Mouse (Mus musculus): ENCODE data around the gene Nell2.

Gene Nell2

DNA sequence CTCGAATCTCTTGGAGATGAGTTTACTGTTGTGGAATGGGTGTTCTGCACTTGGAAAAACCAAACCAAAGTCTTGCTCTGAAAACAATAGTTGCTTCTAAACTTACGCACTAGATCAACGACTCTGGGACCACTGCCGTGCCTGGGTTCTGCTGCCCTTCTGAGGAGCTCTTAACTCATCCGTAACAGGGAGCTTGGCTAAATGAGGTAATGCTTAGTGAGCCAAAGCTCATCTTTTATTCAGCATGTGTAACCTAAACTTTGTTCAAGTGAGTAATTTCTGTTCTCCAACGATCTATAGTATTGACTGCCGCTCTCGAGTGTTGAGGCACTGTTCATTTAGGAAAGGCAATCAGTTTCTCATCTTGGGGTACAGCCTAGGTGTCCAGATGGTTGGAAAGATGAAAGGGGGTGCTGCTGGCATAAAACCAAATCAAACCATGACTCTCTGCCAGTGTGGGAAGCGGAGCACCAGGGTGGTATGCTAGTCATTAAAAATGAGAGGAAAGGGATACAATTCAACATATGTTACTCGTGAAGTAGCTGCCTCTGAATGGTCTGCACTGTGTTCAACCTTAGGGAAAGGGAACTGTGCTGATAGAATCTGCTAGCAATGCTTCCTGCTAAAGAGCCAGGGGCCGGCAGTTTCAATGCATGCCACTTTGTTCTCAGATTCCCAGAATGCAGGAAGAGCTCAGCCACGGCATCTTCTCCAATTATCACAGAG lies 311.6 kb downstream of the Nell2 start:
- DNase-seq = no peak

GRCm38 (mm10) chr15:95210551-95210950 lies 317.8 kb downstream of the Nell2 start:
- no peak for DNase-seq

DNA sequence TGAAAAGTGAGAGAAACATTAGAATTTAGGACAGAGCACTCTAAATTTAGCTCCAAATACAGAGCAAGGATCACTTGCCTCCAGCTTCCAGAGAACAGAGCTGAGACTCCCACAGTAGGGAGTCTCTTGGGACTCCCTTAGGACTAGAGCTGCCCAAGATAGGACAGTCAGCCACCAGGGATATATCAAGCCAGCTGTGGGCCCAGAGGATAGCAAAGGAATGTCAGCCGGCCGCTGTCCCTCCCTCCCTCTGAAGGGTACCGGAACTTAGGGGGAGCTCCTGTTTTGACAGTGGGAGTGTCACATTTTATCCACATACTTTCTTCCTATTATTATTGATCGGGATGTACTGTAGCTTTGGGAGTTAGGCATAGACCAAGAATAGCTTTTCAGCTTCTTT lies 319.2 kb downstream of the Nell2 start:
- no peak for DNase-seq

- DNase-seq = no peak
Measured at GRCm38 (mm10) chr15:95193661-95194280, 334.6 kb downstream of the Nell2 start.

- no peak for DNase-seq
Measured at GRCm38 (mm10) chr15:95192951-95193350, 335.4 kb downstream of the Nell2 start.

GRCm38 (mm10) chr15:95186226-95186625 lies 342.1 kb downstream of the Nell2 start:
- DNase-seq = no peak

DNA sequence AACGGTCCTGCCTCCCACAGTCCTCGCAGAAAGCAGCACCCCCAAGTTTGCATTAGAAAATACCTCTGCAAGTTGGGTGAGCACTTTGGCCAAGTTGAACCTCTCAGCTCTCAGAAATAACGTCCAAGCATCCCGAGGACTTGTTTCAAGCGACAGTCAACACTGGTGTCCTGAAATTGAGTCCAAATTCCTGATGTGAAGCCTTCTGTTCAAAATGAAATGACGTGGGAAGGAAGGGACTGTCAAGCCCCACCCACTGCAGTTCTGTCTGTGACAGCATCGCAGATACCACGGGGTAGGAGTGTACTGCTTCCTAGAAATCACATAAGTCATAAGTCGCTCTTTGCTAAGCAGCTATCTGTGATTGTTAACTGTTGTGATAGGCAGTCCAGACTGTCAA lies 342.9 kb downstream of the Nell2 start:
- no peak for DNase-seq

DNA sequence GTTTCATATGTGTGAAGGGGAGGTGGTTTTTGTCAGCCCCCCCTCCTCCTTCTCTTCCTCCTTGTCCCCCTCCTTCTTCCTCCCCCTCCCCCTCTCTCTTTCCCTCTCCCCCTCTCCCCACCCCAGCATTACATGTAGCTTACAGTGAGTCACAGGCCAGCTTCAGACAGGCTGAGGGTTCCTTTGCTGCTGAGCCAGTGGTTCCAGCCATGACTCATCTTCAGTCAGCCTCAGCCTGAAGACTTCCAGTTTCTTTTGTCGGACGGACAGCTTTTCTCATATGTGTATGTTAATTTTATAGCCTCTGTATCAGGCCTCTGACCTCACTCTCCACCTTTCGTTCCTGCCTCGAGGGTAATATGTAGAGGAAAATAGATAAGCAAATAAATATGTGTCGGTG lies 344.9 kb downstream of the Nell2 start:
- no peak for DNase-seq

DNA sequence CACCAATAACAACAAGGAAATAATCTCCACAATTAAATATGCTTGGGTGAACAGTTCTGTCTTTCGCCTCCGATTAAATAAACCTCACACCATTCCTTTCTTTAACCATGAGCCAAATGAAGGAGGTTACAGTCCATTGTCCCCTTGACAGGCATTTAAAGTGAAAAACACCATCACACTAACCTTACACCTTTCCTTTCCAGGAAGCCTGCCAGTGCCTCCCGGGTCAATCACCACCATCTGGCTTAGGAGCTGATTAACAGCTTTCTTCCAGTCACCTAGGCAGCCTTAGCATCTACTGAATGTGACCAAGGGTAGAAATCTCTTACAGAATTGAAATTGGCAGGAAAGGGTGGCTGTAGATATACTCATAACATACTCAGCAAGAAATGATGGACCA lies 371.5 kb downstream of the Nell2 start:
- no peak for DNase-seq

DNA sequence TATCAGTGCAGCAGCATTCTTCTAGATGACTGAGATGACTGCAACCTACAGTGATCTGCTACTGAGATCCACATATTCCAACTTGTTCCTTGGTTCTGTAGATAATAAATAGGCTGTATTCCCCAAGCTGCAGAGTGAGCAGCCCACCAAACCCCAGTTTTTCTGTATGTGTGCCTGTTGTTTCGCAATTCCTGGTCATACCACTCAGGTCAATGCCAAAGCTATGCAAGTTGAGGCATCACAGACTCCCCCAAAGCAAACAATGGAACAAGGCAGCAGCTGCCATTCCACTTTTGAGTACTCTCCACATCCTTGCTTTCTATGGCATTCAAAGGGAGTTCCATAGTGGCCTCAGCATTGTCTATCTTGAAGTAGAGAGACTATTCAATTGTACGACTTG lies 383.2 kb downstream of the Nell2 start:
- no peak for DNase-seq

DNA sequence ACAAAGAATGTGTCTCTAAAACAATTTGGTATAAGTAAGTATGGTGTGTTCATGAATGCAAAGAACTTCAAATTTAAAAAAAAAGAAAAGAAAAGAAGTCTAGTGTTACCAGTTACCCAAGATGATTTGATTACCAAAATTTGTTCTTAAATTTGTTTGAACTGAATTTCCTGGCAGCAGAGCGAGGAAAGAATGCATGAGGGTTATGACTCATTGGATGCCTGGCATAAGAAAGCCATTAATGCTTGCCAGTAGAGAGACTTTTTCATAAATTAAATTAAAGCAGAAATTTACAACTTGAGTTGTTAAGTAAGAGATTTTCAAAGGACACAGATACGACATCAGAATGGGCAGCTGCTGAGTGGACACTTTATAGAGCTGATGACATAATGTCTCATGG lies 384.2 kb downstream of the Nell2 start:
- no peak for DNase-seq

- no peak for DNase-seq
Measured at GRCm38 (mm10) chr15:95138709-95139409, 389.5 kb downstream of the Nell2 start.

DNA sequence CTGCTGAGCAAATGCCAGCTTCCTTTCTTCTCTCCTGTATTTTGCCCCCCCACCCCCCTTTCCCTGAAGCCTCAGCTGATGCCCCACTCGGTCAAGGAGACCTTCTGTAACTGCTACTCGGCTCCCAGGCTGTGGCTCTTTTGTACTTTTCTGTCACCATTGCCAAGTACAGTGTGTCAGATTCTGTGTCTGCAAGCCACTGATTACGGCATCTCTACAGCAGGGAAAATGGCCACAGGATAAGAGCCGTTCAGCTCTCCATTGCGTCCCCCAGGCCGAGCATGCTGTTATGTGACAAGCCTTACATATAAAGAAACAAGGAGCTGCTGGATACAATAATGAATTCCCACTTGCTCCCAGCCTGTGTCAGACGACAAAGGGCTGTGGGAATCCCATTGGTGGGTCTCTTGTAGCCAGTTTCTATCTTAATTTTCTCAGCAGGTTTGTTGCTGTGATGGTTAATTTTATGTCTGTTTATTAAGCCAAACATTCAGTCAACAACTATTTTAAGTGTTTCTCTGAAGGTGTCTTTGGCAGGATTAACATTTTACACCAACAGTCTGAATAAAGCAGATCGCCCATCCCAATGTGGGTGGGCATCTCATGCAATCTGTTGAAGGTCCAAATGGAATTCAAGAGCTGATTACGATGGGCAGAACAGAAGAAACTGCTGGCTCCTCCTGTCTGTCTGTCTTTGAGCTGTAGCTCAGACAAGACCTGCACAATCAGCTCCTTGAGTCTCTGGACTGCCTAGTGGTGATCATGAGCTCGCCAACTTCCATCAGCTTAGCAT lies 391.1 kb downstream of the Nell2 start:
- no peak for DNase-seq

DNA sequence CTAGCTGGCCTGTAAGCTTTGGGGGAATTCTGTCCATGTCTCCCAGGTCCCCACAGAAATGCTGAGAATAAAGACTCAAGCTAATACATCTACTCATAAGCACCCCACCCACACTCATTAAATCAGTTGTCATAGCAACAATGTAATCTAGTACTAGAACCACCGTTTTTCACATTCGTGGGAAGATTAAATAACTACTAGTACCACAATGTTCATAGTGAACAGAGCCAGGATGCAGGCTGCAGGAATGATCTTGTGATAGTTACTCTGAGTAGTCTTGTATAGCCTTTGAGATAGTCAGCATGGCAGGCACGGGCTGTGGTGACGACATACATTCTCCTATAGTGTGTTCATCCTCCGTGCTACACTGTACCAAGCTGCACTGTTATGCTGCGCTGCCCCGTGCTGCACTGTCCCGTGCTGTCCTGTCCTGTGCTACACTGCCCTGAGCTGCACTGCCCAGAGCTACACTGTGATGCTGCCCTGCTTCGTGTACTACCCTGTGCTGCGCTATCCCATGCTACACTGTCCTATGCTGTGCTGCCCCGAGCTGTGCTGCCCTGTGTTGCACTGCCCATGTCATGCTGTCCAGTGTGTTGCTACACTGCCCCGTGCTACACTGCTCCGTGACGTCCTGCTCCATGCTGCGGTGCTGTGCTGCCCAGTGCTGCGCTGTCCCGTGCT lies 392.3 kb downstream of the Nell2 start:
- DNase-seq = no peak

DNA sequence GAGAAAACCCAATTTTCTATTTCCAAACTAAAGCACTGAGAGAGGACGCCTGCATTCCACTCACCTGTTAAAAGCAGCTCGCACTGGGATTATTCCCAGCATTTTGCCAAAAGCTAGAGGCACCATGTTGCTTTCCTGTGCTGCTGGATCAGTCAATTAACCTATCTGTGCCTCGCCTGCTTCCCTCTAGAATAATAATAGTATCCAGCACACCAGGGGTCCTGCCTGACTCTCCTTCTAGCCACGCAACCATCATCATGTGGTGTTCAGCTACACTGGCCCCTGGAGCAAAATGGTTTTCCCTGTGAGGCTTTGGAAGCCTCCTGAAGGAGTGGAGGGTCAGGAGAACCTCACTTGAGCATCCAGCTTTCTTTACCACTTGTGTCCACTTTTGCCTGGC lies 397.0 kb downstream of the Nell2 start:
- DNase-seq = no peak

GRCm38 (mm10) chr15:95108626-95109025 lies 419.7 kb downstream of the Nell2 start:
- no peak for DNase-seq

- no peak for DNase-seq
Measured at GRCm38 (mm10) chr15:95107246-95107809, 421.0 kb downstream of the Nell2 start.

DNA sequence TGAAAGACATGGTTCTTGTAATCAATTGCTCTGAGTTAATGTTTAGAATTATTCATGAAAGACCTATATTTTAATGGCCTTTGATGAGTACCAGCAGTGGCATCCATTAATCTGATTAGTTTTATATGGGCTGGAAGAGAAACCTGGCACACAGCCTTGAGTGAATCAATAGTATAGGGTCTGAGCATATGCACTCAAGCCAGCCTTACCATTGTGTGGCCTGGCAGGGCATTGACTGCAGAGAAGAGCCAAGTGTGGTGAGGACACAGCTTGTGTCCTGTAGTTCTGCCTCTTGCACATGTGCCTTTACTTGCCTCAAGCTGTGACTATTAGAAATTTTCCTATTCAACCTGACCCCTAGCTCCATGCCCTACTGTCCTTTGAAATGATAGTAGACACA lies 426.8 kb downstream of the Nell2 start:
- no peak for DNase-seq

DNA sequence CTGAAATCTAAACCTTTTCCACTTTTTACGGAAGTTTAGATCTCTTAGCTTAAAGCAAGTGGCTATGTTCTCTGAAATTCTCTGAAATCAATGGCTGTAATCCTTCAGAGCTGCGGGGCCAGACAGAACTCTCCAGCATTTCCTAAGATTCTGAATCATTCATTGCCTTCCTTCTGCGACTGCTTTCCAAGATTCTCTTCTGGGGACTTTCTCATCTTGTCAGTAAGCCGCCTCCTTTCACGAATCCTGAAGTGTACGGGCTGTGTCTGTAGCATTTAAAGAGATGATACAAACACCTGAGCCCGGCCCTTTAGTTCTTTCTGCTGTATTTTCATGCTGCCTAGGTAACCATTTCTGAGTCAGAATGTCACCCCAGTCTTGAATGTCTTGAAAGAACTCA lies 428.2 kb downstream of the Nell2 start:
- no peak for DNase-seq

- DNase-seq = no peak
Measured at GRCm38 (mm10) chr15:95085962-95086361, 442.4 kb downstream of the Nell2 start.

GRCm38 (mm10) chr15:95081654-95082053 lies 446.7 kb downstream of the Nell2 start:
- DNase-seq = no peak

- DNase-seq = no peak
Measured at GRCm38 (mm10) chr15:95075356-95075755, 453.0 kb downstream of the Nell2 start.
